Mouse (Mus musculus) bone marrow macrophage, adult 2 months (primary cell): ENCODE data around the gene Spin4. TPM values are rescaled to one million over a fixed set of nuclear protein-coding genes. Genes with fewer than 3 reads are reported as not detected.

Experiments
- H3K27ac ChIP-seq: 2 replicates; pipeline ENCODE4 v1.5.1; 2012; ENCODE audit warnings: low read depth, low read length; ENCODE audit not compliant: insufficient read depth
- H3K4me1 ChIP-seq: 2 replicates; pipeline ENCODE4 v1.6.1; 2012; ENCODE audit warnings: low read length; ENCODE audit not compliant: control insufficient read depth, insufficient read depth
- H3K4me3 ChIP-seq: 2 replicates; pipeline ENCODE4 v1.5.1; 2012; ENCODE audit warnings: mild to moderate bottlenecking, low read length, moderate library complexity; ENCODE audit not compliant: insufficient read depth
- CTCF ChIP-seq: IDR thresholded peaks from 2 replicates; pipeline ENCODE4 v1.5.1; 2012; ENCODE audit warnings: low read depth, mild to moderate bottlenecking, low read length, moderate library complexity
- POLR2A ChIP-seq: IDR thresholded peaks from 2 replicates; pipeline ENCODE4 v1.6.1; 2012; ENCODE audit warnings: mild to moderate bottlenecking, low read depth, low read length, borderline replicate concordance
- polyA plus RNA-seq: library from polyadenylated mRNA; stranded (reverse); fragments of >200 nt; gene quantifications from 2 replicates; pipeline ENCODE4 v1.2.4, GENCODE M21; 2012; ENCODE audit not compliant: missing spikeins, insufficient read depth, insufficient read length

Spin4 gene
- 0.17 TPM in 1 of 2 replicates, not detected in the other for polyA plus RNA-seq

GRCm38 (mm10) chrX:95026361-95026892, at the start of gene Spin4:
Gene Spin4, minus strand, starts transcription at chrX:95026682.
- Histone ChIP-seq H3K4me3 (peak within 1 kb of the TSS; percentile 77), H3K27ac (peak within 1 kb of the TSS; percentile 19; the same call in 1 of the 2 replicates), H3K4me1 (no peaks in the 10 kb centered on the region)
- TF ChIP-seq POLR2A (no peak), CTCF (no peak)

- Histone ChIP-seq H3K4me1 (no peaks in the 10 kb centered on the region), H3K27ac (no peak overlapping the region), H3K4me3 (no peak overlapping the region)
- no peak for TF ChIP-seq CTCF
- TF ChIP-seq POLR2A, result no peak
These were observed 1.4 kb upstream of the Spin4 start for GRCm38 (mm10) chrX:95027907-95028306.

- Histone ChIP-seq H3K4me1 (no peaks in the 10 kb centered on the region), H3K27ac (no peak overlapping the region), H3K4me3 (peak overlapping the region; percentile 77)
- TF ChIP-seq CTCF (no peak), POLR2A (no peak)
These were observed 612 bp downstream of the Spin4 start for GRCm38 (mm10) chrX:95025779-95026360.

GRCm38 (mm10) chrX:95012033-95012432, 14.4 kb downstream of the Spin4 start:
- H3K27ac ChIP-seq, result no peak overlapping the region
- H3K4me1 ChIP-seq, result no peaks in the 10 kb centered on the region
- no peak overlapping the region for H3K4me3 ChIP-seq
- TF ChIP-seq CTCF (no peak), POLR2A (no peak)

GRCm38 (mm10) chrX:94998845-94999244, 27.6 kb downstream of the Spin4 start:
- H3K4me1 ChIP-seq, result no peaks in the 10 kb centered on the region
- no peak overlapping the region for H3K4me3 ChIP-seq
- TF ChIP-seq POLR2A (no peak), CTCF (no peak)

GRCm38 (mm10) chrX:94994113-94994512, 32.4 kb downstream of the Spin4 start:
- no peak overlapping the region for H3K27ac ChIP-seq
- no peak overlapping the region for H3K4me3 ChIP-seq
- TF ChIP-seq POLR2A (no peak), CTCF (no peak)
- H3K4me1 ChIP-seq, result no peaks in the 10 kb centered on the region

More at GRCm38 (mm10) chrX:94998845-94999244, 27.6 kb downstream of the Spin4 start:
- no peak overlapping the region for H3K27ac ChIP-seq

- H3K4me3 ChIP-seq, result no peak overlapping the region
- no peaks in the 10 kb centered on the region for H3K4me1 ChIP-seq
- TF ChIP-seq POLR2A (no peak), CTCF (no peak)
- H3K27ac ChIP-seq, result no peak overlapping the region
These were observed 35.6 kb downstream of the Spin4 start for GRCm38 (mm10) chrX:94990903-94991302.

GRCm38 (mm10) chrX:94990080-94990825, 36.2 kb downstream of the Spin4 start:
- Histone ChIP-seq H3K27ac (no peak overlapping the region), H3K4me3 (no peak overlapping the region), H3K4me1 (no peaks in the 10 kb centered on the region)
- TF ChIP-seq CTCF (no peak), POLR2A (no peak)

Other genes starting within 250 kb of the Spin4 start
- gene Arhgef9, start 170.2 kb upstream of the Spin4 start, polyA plus RNA-seq, result 0.29 and 0.72 TPM in 2 replicates